Mouse (Mus musculus) cerebellum, adult 11 months (tissue): ENCODE data around the gene Rhebl1.

Experiments used
- DNase-seq: peaks from one replicate; pipeline ENCODE4 v3.0.0; 2022

Gene Rhebl1

GRCm38 (mm10) chr15:98849165-98849564 is 45.2 kb downstream of the Rhebl1 start:
- DNase-seq, result peak; percentile 10

- DNase-seq, result no peak
Observed at GRCm38 (mm10) chr15:98846140-98846539, 48.2 kb downstream of the Rhebl1 start.

GRCm38 (mm10) chr15:98845149-98845548 is 49.2 kb downstream of the Rhebl1 start:
- no peak for DNase-seq

GRCm38 (mm10) chr15:98843595-98844223 is 50.6 kb downstream of the Rhebl1 start:
- DNase-seq, result no peak

GRCm38 (mm10) chr15:98839671-98840585 is 54.4 kb downstream of the Rhebl1 start:
- peak; percentile 10 for DNase-seq

GRCm38 (mm10) chr15:98839161-98839560 is 55.2 kb downstream of the Rhebl1 start:
- DNase-seq, result no peak

- no peak for DNase-seq
Observed at GRCm38 (mm10) chr15:98837743-98838103, 56.6 kb downstream of the Rhebl1 start.

- DNase-seq, result peak; percentile 7
Observed at GRCm38 (mm10) chr15:98837006-98837742, 57.2 kb downstream of the Rhebl1 start.

GRCm38 (mm10) chr15:98835291-98835690 is 59.0 kb downstream of the Rhebl1 start:
- DNase-seq, result no peak

- DNase-seq, result peak; percentile 8
Observed at GRCm38 (mm10) chr15:98834059-98834458, 60.3 kb downstream of the Rhebl1 start.

GRCm38 (mm10) chr15:98833281-98833680 is 61.1 kb downstream of the Rhebl1 start:
- DNase-seq, result peak; percentile 19

GRCm38 (mm10) chr15:98832161-98833058 is 61.9 kb downstream of the Rhebl1 start:
- DNase-seq, result no peak

- DNase-seq, result no peak
Observed at GRCm38 (mm10) chr15:98831684-98832035, 62.7 kb downstream of the Rhebl1 start.

- peak; percentile 93 for DNase-seq
Observed at GRCm38 (mm10) chr15:98830736-98831683, 63.3 kb downstream of the Rhebl1 start, which contains the start of gene Prkag1. TSS of gene Prkag1 (minus strand) at chr15:98831521.
